Mouse (Mus musculus) E14TG2a.4 (cell line): ENCODE results near the gene Pcbp4.
A peak's percentile ranks its signal among the peaks of the same experiment; 100 is the strongest.

Experiments used
- H3K27me3 ChIP-seq: 2 replicates; pipeline ENCODE4 v1.6.1; 2014; ENCODE audit warnings: low read length, control low read depth; ENCODE audit not compliant: insufficient read depth
- H3K36me3 ChIP-seq: 2 replicates; pipeline ENCODE4 v1.6.1; 2014; ENCODE audit warnings: low read length, control low read depth; ENCODE audit not compliant: insufficient read depth
- H3K4me1 ChIP-seq: replicated peaks from 2 replicates; pipeline ENCODE4 v1.6.1; 2014; ENCODE audit warnings: low read depth, low read length, control low read depth
- H3K4me3 ChIP-seq: replicated peaks from 2 replicates; pipeline ENCODE4 v1.5.1; 2014; ENCODE audit warnings: mild to moderate bottlenecking, low read length
- H3K9me3 ChIP-seq: 2 replicates; pipeline ENCODE4 v1.6.1; 2014; ENCODE audit warnings: low read length, control low read depth
- CTCF ChIP-seq: conservative IDR thresholded peaks from 2 replicates; pipeline ENCODE4 v1.5.1; 2014; ENCODE audit warnings: low read length
- NANOG ChIP-seq: IDR thresholded peaks from 2 replicates; pipeline ENCODE4 v1.6.1; 2014; ENCODE audit warnings: borderline replicate concordance, low read length, mixed read lengths
- POU5F1 ChIP-seq: IDR thresholded peaks from 2 replicates; pipeline ENCODE4 v1.6.1; 2014; ENCODE audit warnings: low read length, borderline replicate concordance

Gene Pcbp4

GRCm38 (mm10) chr9:106472321-106472720 lies 19.2 kb downstream of the Pcbp4 start:
- no peaks in the 10 kb centered on the region for H3K36me3 ChIP-seq
- peaks cover 71% of the 10 kb centered on the region for H3K4me1 ChIP-seq

DNA sequence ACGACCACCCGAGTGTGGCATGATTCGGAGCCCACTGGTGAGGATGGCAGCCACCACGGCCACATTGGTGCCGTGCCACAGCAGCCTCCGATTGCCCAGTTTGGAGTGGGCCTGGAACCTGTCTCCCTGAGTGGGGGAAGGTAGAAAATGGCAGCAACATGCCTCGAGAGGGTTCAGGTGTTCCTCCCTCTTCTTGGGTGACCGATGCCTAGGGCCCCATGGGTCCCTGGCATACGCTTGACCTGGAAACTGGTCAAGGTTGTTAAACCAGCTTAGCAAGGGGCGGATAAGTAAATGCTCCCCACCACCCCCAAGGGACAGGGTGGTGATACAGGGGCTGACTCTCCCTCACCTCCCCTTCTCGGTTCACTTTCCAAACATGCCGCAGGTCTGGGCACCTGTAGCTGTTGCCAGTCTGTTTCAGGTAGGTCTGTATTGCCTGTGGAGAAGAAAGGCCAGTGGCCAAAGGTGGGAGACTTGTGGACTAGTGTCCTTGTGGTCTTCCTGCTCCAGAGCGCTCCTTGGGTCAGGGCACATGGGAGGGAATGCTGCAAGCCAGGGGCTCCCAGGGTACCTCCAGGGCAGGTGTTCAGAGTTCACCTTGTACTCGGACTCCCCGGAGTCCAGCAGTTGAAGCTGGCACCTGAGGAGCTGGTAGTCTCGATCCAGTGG lies 20.1 kb downstream of the Pcbp4 start:
- TF ChIP-seq CTCF (no peak), NANOG (no peak), POU5F1 (no peak)
- Histone ChIP-seq H3K4me3 (no peak overlapping the region), H3K27me3 (no peaks in the 10 kb centered on the region), H3K36me3 (no peaks in the 10 kb centered on the region), H3K9me3 (no peaks in the 10 kb centered on the region), H3K4me1 (peaks cover 77% of the 10 kb centered on the region)

More at GRCm38 (mm10) chr9:106472321-106472720, 19.2 kb downstream of the Pcbp4 start:
- Histone ChIP-seq H3K9me3 (no peaks in the 10 kb centered on the region), H3K4me3 (no peak overlapping the region), H3K27me3 (no peaks in the 10 kb centered on the region)
- no peak for TF ChIP-seq NANOG
- TF ChIP-seq CTCF: no peak
- TF ChIP-seq POU5F1: no peak

GRCm38 (mm10) chr9:106473753-106474105 lies 20.6 kb downstream of the Pcbp4 start:
- Histone ChIP-seq H3K27me3 (no peaks in the 10 kb centered on the region), H3K4me1 (peaks cover 81% of the 10 kb centered on the region), H3K36me3 (0 out of 2 replicates have a peak, but pooled peaks cover 2% of the 10 kb centered on the region), H3K9me3 (no peaks in the 10 kb centered on the region), H3K4me3 (no peak overlapping the region)
- no peak for TF ChIP-seq NANOG
- TF ChIP-seq POU5F1: no peak
- no peak for TF ChIP-seq CTCF

DNA sequence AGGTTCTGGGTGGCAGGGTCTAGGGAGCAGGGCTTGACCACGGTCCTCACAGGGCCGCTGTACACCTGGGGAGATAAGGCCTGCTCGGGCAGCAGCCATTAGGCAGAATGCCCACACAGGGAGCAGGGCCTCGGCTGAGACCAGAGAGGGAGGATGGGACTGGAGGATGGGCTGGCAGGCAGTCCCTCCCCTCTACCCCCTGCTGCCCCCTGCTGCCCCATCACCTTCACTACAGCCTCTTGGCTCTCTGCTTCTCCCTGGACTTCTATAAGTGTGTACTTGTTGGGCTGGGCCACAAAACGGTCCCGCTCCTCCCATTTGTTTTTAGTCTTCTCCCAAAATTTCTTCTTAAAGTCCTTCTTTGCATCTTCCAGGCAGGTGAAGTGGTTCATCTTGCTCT lies 21.4 kb downstream of the Pcbp4 start:
- H3K4me3 ChIP-seq: 0 out of 2 replicates have a peak overlapping the region, but pooled peaks have one; percentile 13
- H3K4me1 ChIP-seq: peaks cover 82% of the 10 kb centered on the region
- H3K36me3 ChIP-seq: peaks cover 9% of the 10 kb centered on the region
- no peak for TF ChIP-seq NANOG
- TF ChIP-seq CTCF: peak; percentile 61
- no peaks in the 10 kb centered on the region for H3K9me3 ChIP-seq
- H3K27me3 ChIP-seq: no peaks in the 10 kb centered on the region

GRCm38 (mm10) chr9:106475046-106475445 lies 22.0 kb downstream of the Pcbp4 start:
- peak overlapping the region; percentile 52 for H3K4me3 ChIP-seq
- peaks cover 15% of the 10 kb centered on the region for H3K36me3 ChIP-seq
- no peaks in the 10 kb centered on the region for H3K9me3 ChIP-seq
- H3K4me1 ChIP-seq: peaks cover 82% of the 10 kb centered on the region
- TF ChIP-seq NANOG (no peak), CTCF (no peak), POU5F1 (no peak)
- no peaks in the 10 kb centered on the region for H3K27me3 ChIP-seq

- Histone ChIP-seq H3K36me3 (peaks cover 21% of the 10 kb centered on the region), H3K4me1 (peaks cover 87% of the 10 kb centered on the region), H3K9me3 (no peaks in the 10 kb centered on the region), H3K27me3 (no peaks in the 10 kb centered on the region), H3K4me3 (peak within 1 kb of the TSS; percentile 52)
- TF ChIP-seq NANOG (no peak), POU5F1 (no peak), CTCF (no peak)
These were observed 22.5 kb downstream of the Pcbp4 start, which contains the start of gene Rrp9 for GRCm38 (mm10) chr9:106475663-106476001. Rrp9 (plus strand) TSS chr9:106475963.

- Histone ChIP-seq H3K27me3 (no peaks in the 10 kb centered on the region), H3K36me3 (peaks cover 27% of the 10 kb centered on the region), H3K4me3 (peak overlapping the region; percentile 52), H3K4me1 (peaks cover 87% of the 10 kb centered on the region), H3K9me3 (no peaks in the 10 kb centered on the region)
- TF ChIP-seq CTCF: no peak
- no peak for TF ChIP-seq NANOG
- TF ChIP-seq POU5F1: no peak
These were observed 23.2 kb downstream of the Pcbp4 start for GRCm38 (mm10) chr9:106476002-106476923.

DNA sequence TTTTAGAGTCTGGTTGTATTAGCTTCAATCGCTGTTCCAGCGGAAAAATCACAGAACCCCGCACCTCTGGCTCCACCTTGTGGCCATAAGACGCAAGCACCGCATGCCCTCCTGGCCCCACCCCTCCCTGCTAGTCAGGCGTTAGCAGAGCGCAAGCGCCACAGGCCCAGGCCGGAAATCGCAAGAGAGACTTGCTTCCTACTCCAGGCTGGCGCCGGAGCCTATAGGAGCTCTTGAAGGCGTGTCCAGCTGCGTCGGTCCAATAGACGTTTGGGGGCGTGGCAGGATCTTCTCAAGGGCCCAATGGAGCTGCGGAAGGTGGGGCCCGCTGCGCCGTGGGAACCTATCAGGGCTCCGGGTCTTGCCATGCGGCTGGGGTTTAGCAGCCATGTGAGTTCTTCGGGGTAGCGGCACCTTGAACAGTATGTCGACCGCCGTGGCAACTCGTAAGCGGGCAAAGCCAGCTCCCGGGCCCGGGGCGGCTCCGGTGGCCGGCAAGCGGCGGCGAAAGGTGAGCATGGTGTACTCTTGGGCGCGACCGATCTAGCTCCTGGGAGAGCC lies 23.9 kb downstream of the Pcbp4 start, which contains the start of gene Parp3:
TSS of gene Parp3 (minus strand) at position 26 of the 561 bp plus-strand sequence.
- Histone ChIP-seq H3K4me3 (peak within 1 kb of the TSS; percentile 89), H3K4me1 (peaks cover 85% of the 10 kb centered on the region), H3K27me3 (no peaks in the 10 kb centered on the region), H3K9me3 (no peaks in the 10 kb centered on the region), H3K36me3 (peaks cover 34% of the 10 kb centered on the region)
- TF ChIP-seq CTCF (peak; percentile 94), NANOG (no peak)
